Mouse (Mus musculus) embryonic facial prominence, embryonic 11.5 days (tissue): ENCODE measurements around the gene Sfswap. TPM values are rescaled to one million over a fixed set of nuclear protein-coding genes. Genes with fewer than 3 reads are reported as not detected.

Experiments
- ATAC-seq: fragments of 200-750 bp; cut with Nextera tagmentation; replicated peaks from 2 replicates; pipeline ENCODE4 v1.8.0; 2017; ENCODE audit warnings: low read depth; ENCODE audit not compliant: insufficient number of reproducible peaks, low FRiP score, low TSS enrichment
- DNase-seq: peaks from one replicate; pipeline ENCODE4 v3.0.0-alpha.2; 2015; ENCODE audit warnings: low spot score
- H3K27ac ChIP-seq: fragments of 300-500 bp; sonication (generic); replicated peaks from 2 replicates; pipeline ENCODE4 v1.5.1; 2014; ENCODE audit warnings: mild to moderate bottlenecking, low read depth, low read length, control low read depth
- H3K27me3 ChIP-seq: fragments of 300-500 bp; sonication (generic); 2 replicates; pipeline ENCODE4 v1.6.1; 2014; ENCODE audit warnings: mild to moderate bottlenecking, low read length, moderate library complexity, mixed read lengths; ENCODE audit not compliant: control insufficient read depth, insufficient read depth
- H3K36me3 ChIP-seq: fragments of 300-500 bp; sonication (generic); replicated peaks from 2 replicates; pipeline ENCODE4 v1.6.1; 2014; ENCODE audit warnings: low read depth, mild to moderate bottlenecking, low read length, moderate library complexity, mixed read lengths; ENCODE audit not compliant: control insufficient read depth, insufficient read depth
- H3K4me1 ChIP-seq: fragments of 300-500 bp; sonication (generic); 2 replicates; pipeline ENCODE4 v1.6.1; 2014; ENCODE audit warnings: low read length, mixed read lengths; ENCODE audit not compliant: control insufficient read depth, insufficient read depth
- H3K4me2 ChIP-seq: fragments of 300-500 bp; sonication (generic); 2 replicates; pipeline ENCODE4 v1.6.1; 2014; ENCODE audit warnings: low read depth, mild to moderate bottlenecking, control low read depth, low read length, moderate library complexity
- H3K4me3 ChIP-seq: fragments of 300-500 bp; sonication (generic); 2 replicates; pipeline ENCODE4 v1.5.1; 2014; ENCODE audit warnings: low read depth, low read length, control low read depth
- H3K9ac ChIP-seq: fragments of 300-500 bp; sonication (generic); replicated peaks from 2 replicates; pipeline ENCODE4 v1.6.1; 2014; ENCODE audit warnings: mild to moderate bottlenecking, control low read depth, low read length
- H3K9me3 ChIP-seq: fragments of 300-500 bp; sonication (generic); replicated peaks from 2 replicates; pipeline ENCODE4 v1.6.1; 2016; ENCODE audit warnings: mild to moderate bottlenecking, low read length, inconsistent platforms, mixed read lengths; ENCODE audit not compliant: control insufficient read depth
- WGBS: fragments of 180-500 bp; shearing (Covaris S2); extraction: QIAGEN DNeasy Blood & Tissue Kit; methylation state at CpG from one replicate; pipeline ENCODE4 v1.1.7; 2014; 5-methylcytosine and 5-hydroxymethylcytosine counted together
- polyA plus RNA-seq: library from polyadenylated mRNA; unstranded; fragments of >200 nt; fragmentation: Nextera tagmentation; extraction: Ambion mirVana; gene quantifications from 2 replicates; pipeline ENCODE4 v1.2.1, GENCODE M21; 2014

The Sfswap gene
- polyA plus RNA-seq, 1 experiment from 2014 or later, result 47.7 TPM

DNA sequence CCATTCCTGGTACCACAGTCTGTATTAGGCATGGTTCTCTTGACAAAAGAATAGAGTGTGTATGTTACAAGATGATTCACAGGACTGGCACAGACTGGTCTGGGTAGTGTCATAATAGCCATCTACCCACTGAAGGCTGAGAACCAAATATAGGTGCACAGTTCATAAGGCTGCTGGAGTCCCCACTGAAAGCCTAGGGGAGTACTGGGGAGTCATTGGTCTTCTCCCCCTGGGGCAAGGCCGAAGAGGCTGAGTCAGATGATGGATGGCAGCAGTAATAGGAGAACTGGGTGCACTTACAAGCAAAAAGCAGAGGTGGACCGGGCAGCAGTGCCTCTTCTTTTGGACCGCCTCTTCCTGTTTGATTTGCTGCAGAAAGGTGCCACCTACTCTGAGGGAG is 32.7 kb downstream of the Sfswap start:
- ATAC-seq (no peak), DNase-seq (no peak)
- H3K27ac ChIP-seq, result no peak overlapping the region
- H3K4me1 ChIP-seq, result no peaks in the 10 kb centered on the region
- H3K4me2 ChIP-seq, result no peak overlapping the region
- H3K9me3 ChIP-seq, result no peaks in the 10 kb centered on the region
- no peak overlapping the region for H3K4me3 ChIP-seq
- no peaks in the 10 kb centered on the region; the same call in 1 of the 2 replicates for H3K36me3 ChIP-seq
- 94% methylated on average over 3 of the region's 3 CpGs for WGBS
- no peaks in the 10 kb centered on the region for H3K27me3 ChIP-seq
- no peak overlapping the region for H3K9ac ChIP-seq

DNA sequence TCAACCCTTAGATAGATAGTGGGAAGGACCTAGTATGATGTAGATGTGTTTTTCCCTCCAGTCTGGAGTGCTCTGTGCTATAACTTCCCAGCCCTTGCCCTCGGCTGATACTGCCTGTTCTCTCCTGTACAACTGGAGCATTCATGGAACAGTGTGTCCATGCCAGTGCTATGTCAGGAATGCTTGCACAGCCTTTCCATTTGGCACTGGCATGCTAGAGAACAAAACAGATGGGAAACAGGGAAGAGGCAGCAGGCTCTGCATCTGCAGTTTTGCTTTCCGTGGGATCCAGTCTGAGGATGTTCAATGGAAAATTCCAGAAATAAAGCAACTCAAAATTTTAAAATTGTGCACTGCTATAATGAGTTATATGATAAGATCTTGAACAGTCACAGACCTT is 33.5 kb downstream of the Sfswap start:
- H3K4me3 ChIP-seq, result no peak overlapping the region
- H3K4me1 ChIP-seq, result no peaks in the 10 kb centered on the region
- H3K9me3 ChIP-seq, result no peaks in the 10 kb centered on the region
- H3K27me3 ChIP-seq, result no peaks in the 10 kb centered on the region
- no peak overlapping the region for H3K9ac ChIP-seq
- H3K4me2 ChIP-seq, result no peak overlapping the region
- no peaks in the 10 kb centered on the region; the same call in 1 of the 2 replicates for H3K36me3 ChIP-seq
- no peak for ATAC-seq
- DNase-seq, result no peak
- H3K27ac ChIP-seq, result no peak overlapping the region
- 88% methylated on average over 2 of the region's 2 CpGs for WGBS

DNA sequence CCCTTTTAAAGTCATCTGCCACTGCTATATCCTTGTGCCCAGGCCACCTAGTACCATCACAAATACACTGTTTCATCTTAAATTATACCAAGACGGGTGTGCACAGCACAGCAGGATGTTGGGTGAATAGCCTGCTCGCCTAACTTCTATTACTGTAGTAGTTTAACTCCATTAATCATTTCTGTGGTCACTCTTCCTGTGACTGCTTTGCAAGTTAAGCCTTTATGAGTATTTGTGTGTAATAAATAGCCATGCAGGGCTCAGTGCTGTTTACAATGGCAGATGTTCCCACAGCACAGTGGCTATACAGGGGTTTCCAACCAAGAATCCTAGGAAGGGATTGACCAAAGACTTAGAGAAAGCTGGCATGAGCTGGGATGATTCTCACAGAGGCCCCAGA is 34.0 kb downstream of the Sfswap start:
- H3K4me1 ChIP-seq, result no peaks in the 10 kb centered on the region
- ATAC-seq (no peak), DNase-seq (no peak)
- H3K4me3 ChIP-seq, result no peak overlapping the region
- no peak overlapping the region for H3K9ac ChIP-seq
- 95% methylated on average over 2 of the region's 2 CpGs for WGBS
- no peak overlapping the region for H3K4me2 ChIP-seq
- H3K27me3 ChIP-seq, result no peaks in the 10 kb centered on the region
- no peak overlapping the region for H3K27ac ChIP-seq
- no peaks in the 10 kb centered on the region for H3K9me3 ChIP-seq
- H3K36me3 ChIP-seq, result peaks cover 2% of the 10 kb centered on the region; the same call in 1 of the 2 replicates

DNA sequence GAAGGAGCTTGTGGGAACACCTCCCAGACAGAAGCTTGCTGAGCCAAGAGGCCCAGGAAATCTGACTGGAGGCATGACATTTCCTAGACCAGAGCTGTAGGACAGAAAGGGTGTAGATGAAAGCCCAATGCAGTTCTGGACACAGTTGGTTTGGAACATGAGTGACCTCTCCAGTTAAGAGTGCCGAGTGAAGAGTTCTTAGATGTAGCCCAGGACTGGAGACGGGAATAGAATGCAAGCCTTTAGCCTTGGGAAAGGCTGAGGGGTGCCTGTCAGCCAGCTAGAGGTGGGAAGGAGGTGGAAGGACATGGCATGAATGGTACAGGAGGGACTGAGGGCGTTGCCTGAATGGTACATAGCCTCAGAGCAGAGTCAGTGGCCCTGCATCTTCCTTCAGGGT is 34.4 kb downstream of the Sfswap start:
- Histone ChIP-seq H3K27me3 (no peaks in the 10 kb centered on the region), H3K27ac (no peak overlapping the region), H3K4me3 (no peak overlapping the region), H3K4me1 (no peaks in the 10 kb centered on the region), H3K9ac (no peak overlapping the region), H3K36me3 (peaks cover 2% of the 10 kb centered on the region; the same call in 1 of the 2 replicates), H3K4me2 (no peak overlapping the region), H3K9me3 (no peaks in the 10 kb centered on the region)
- DNase-seq, result no peak
- 95% methylated on average over 3 of the region's 3 CpGs for WGBS
- ATAC-seq, result no peak

DNA sequence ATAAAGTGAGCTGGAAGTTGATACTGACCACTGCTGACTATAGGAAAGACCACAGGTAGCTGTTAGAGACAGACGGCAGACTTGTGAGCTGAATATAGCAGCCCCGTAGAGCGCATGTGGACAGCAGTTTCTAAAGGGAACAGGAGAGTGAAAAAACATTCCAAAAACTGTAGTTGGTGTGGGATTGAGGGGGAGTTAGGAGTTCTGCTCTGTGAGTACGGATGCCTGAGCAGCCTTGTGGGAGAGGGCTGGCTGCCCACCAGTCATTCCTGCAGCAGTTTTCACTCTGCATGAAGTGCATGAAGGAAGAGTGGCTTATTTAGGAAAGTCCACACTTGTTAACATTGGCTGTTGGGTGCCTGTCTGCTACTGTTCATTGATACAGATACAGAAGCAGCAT is 37.8 kb downstream of the Sfswap start:
- H3K27me3 ChIP-seq, result no peaks in the 10 kb centered on the region
- ATAC-seq (no peak), DNase-seq (no peak)
- H3K4me3 ChIP-seq, result no peak overlapping the region
- WGBS, result 93% methylated on average over 4 of the region's 4 CpGs
- H3K9me3 ChIP-seq, result no peaks in the 10 kb centered on the region
- H3K36me3 ChIP-seq, result peaks cover 6% of the 10 kb centered on the region
- H3K27ac ChIP-seq, result no peak overlapping the region
- no peaks in the 10 kb centered on the region for H3K4me1 ChIP-seq
- no peak overlapping the region for H3K9ac ChIP-seq
- no peak overlapping the region for H3K4me2 ChIP-seq

DNA sequence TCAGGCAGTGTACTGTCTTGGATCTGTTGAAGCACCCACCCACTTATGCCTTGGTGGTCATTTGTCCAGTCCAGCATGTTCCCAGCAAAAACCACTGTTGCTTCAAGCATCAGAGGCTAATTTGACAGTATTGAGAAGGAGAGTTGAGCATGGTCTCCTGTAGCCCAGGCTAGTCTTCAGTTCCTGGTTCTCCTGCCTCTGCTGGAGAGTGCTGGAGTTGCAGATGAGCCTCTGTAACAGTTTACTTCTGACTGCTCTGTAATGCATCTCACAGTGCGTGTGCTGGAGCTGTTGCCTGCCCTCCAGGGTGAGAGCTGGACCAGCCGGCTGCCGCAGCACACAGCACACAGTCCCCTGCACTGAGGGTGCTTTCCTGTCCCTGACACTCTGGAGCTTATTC is 41.2 kb downstream of the Sfswap start:
- DNase-seq (no peak), ATAC-seq (no peak)
- Histone ChIP-seq H3K9me3 (no peaks in the 10 kb centered on the region), H3K4me2 (no peak overlapping the region), H3K9ac (no peak overlapping the region), H3K27me3 (no peaks in the 10 kb centered on the region), H3K36me3 (peaks cover 12% of the 10 kb centered on the region), H3K4me1 (no peaks in the 10 kb centered on the region), H3K27ac (no peak overlapping the region), H3K4me3 (no peak overlapping the region)
- WGBS, result 83% methylated on average over 3 of the region's 3 CpGs

DNA sequence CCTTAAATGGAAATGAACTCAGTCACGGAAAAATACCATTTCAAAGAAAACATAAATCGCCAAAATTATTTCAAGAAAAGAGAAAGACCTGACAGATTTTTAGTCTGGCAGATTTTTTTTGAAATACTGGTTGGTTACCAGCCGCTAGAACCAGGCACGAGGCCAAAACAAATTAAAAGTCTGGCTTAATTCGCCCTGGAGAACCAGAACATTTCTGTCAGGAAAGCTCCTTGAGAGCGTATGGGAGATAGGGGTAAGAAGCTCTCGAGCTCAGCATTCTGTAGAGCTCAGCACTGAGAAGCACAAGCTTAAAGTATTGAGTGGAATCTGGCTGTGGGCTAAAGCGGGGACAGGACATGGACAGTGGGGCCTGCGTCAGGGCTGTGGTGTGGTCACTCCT is 44.8 kb downstream of the Sfswap start:
- no peaks in the 10 kb centered on the region for H3K9me3 ChIP-seq
- no peak overlapping the region for H3K4me3 ChIP-seq
- DNase-seq, result no peak
- H3K27me3 ChIP-seq, result no peaks in the 10 kb centered on the region
- WGBS, result 93% methylated on average over 9 of the region's 9 CpGs
- ATAC-seq, result no peak
- H3K36me3 ChIP-seq, result peaks cover 10% of the 10 kb centered on the region
- H3K4me2 ChIP-seq, result no peak overlapping the region
- no peak overlapping the region for H3K9ac ChIP-seq
- no peaks in the 10 kb centered on the region for H3K4me1 ChIP-seq
- H3K27ac ChIP-seq, result no peak overlapping the region

DNA sequence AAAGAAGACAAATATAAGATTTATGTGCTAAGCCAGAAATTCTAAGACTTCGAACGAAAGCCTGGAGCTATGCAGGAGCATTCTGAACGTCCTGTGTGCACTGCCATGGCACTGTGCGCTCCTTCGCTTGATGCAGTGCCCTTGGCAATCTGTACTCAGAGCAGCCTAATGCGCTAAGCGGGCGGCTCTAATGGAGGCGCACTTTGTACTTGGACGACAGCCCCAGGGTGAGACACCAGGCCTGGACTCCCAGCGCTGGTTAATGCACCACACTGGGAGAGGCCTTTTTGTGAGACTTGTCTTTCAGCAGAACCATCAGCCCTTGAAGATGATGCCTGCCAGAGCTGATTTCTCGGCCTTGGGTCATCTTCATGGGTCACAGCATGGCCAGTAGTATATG is 48.7 kb downstream of the Sfswap start:
- no peak overlapping the region for H3K4me3 ChIP-seq
- no peak overlapping the region for H3K9ac ChIP-seq
- no peak overlapping the region for H3K27ac ChIP-seq
- H3K4me1 ChIP-seq, result no peaks in the 10 kb centered on the region
- WGBS, result 93% methylated on average over 12 of the region's 12 CpGs
- no peaks in the 10 kb centered on the region for H3K9me3 ChIP-seq
- peaks cover 2% of the 10 kb centered on the region for H3K36me3 ChIP-seq
- no peak for ATAC-seq
- no peak for DNase-seq
- H3K27me3 ChIP-seq, result no peaks in the 10 kb centered on the region
- H3K4me2 ChIP-seq, result no peak overlapping the region
